Mouse (Mus musculus) CD8-positive naive resting alpha-beta T cell, adult 57 days (primary cell): ENCODE data around the gene Fam181b. TPM values are rescaled to one million over a fixed set of nuclear protein-coding genes. Genes with fewer than 3 reads are reported as not detected.

ENCODE experiments used
- total RNA-seq: library from RNA; stranded (reverse); gene quantifications from one replicate; pipeline ENCODE4 v1.2.4, GENCODE M21; 2023

Fam181b gene
- not detected for total RNA-seq

DNA sequence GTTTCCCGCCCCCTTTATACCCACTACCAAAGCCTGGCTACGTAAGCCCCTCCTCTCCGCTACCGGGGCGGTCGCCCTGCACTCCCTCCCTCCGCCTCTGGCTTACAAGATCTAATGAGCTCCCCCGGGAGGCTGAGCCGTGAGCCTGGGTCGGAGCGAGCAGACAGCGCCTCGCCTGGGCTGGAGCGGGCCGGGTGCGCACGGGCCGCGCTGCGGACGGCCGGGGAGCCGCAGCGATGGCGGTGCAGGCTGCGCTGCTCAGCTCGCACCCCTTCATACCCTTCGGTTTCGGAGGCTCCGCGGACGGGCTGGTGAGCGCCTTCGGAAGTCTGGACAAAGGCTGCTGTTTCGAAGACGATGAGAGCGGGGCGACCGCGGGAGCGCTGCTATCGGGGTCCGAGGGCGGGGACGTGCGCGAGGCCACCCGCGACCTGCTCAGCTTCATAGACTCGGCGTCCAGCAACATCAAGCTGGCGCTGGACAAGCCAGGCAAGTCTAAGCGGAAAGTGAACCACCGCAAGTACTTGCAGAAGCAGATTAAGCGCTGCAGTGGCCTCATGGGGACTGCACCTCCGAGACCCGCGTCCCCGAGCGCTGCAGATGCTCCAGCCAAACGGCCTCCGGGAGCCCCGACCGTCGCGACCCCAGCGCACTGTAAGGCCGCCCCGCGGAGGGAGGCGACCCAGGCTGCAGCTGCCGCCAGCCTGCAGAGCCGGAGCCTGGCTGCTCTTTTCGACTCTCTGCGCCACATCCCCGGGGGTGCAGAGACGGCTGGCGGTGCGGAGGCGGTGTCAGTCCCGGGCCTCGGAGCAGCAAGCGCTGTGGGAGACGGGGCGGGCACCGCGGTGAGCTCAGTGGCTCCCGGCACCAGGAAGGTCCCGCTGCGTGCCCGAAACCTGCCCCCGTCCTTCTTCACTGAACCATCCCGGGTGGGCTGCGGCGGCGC, at the start of gene Fam181b:
TSS of gene Fam181b (plus strand) at position 81 of the 946 bp plus-strand sequence.

Other genes starting within 250 kb of the Fam181b start
- 3.0 TPM for gene Ddias, start 205.6 kb upstream of the Fam181b start, total RNA-seq
- 16.3 TPM for gene Prcp, start 205.4 kb upstream of the Fam181b start, total RNA-seq